Mouse (Mus musculus) forebrain, embryonic 15.5 days (tissue): ENCODE results near the gene Itsn1. TPM values are rescaled to one million over a fixed set of nuclear protein-coding genes. Genes with fewer than 3 reads are reported as not detected.
A peak's percentile ranks its signal among the peaks of the same experiment; 100 is the strongest.

ENCODE experiments used
- ATAC-seq: fragments of 200-750 bp; cut with Nextera tagmentation; replicated peaks from 2 replicates; pipeline ENCODE4 v1.8.0; 2017; ENCODE audit warnings: mild to moderate bottlenecking, moderate TSS enrichment, moderate library complexity
- H3K27ac ChIP-seq: fragments of 300-500 bp; sonication (generic); replicated peaks from 2 replicates; pipeline ENCODE4 v1.5.1; 2015; ENCODE audit warnings: mild to moderate bottlenecking, inconsistent platforms
- H3K27me3 ChIP-seq: fragments of 300-500 bp; sonication (generic); 2 replicates; pipeline ENCODE4 v1.6.1; 2015; ENCODE audit warnings: inconsistent platforms
- H3K36me3 ChIP-seq: fragments of 300-500 bp; sonication (generic); 2 replicates; pipeline ENCODE4 v1.6.1; 2015; ENCODE audit warnings: mild to moderate bottlenecking, inconsistent platforms
- H3K4me1 ChIP-seq: fragments of 300-500 bp; sonication (generic); 2 replicates; pipeline ENCODE4 v1.6.1; 2015; ENCODE audit warnings: inconsistent platforms
- H3K4me2 ChIP-seq: fragments of 300-500 bp; sonication (generic); replicated peaks from 2 replicates; pipeline ENCODE4 v1.6.1; 2015; ENCODE audit warnings: mild to moderate bottlenecking, inconsistent platforms
- H3K4me3 ChIP-seq: fragments of 300-500 bp; sonication (generic); 2 replicates; pipeline ENCODE4 v1.5.1; 2015; ENCODE audit warnings: mild to moderate bottlenecking, inconsistent platforms
- H3K9ac ChIP-seq: fragments of 300-500 bp; sonication (generic); replicated peaks from 2 replicates; pipeline ENCODE4 v1.6.1; 2015; ENCODE audit warnings: mild to moderate bottlenecking, inconsistent platforms
- H3K9me3 ChIP-seq: fragments of 300-500 bp; sonication (generic); 2 replicates; pipeline ENCODE4 v1.6.1; 2016; ENCODE audit warnings: inconsistent platforms
- WGBS: fragments of 180-500 bp; shearing (Covaris S2); methylation state at CpG from one replicate; pipeline ENCODE4 v1.1.7; 2015; ENCODE audit warnings: mixed read lengths; 5-methylcytosine and 5-hydroxymethylcytosine counted together
- polyA plus RNA-seq: library from polyadenylated mRNA; unstranded; fragments of >200 nt; fragmentation: Nextera tagmentation; extraction: Ambion mirVana; gene quantifications from 2 replicates; pipeline ENCODE4 v1.2.1, GENCODE M21; 2015

The Itsn1 gene
- polyA plus RNA-seq, 1 experiment from 2014 or later = 86.7 TPM

GRCm38 (mm10) chr16:91909569-91910335, 180.7 kb downstream of the Itsn1 start:
- Histone ChIP-seq H3K9me3 (no peaks in the 10 kb centered on the region), H3K27me3 (no peaks in the 10 kb centered on the region), H3K4me2 (no peak overlapping the region), H3K4me1 (peaks cover 19% of the 10 kb centered on the region), H3K9ac (no peak overlapping the region), H3K4me3 (no peak overlapping the region), H3K27ac (peak overlapping the region; percentile 96), H3K36me3 (peaks cover 24% of the 10 kb centered on the region; the same call in 1 of the 2 replicates)
- 91% methylated on average over 15 of the region's 15 CpGs for WGBS
- no peak for ATAC-seq

DNA sequence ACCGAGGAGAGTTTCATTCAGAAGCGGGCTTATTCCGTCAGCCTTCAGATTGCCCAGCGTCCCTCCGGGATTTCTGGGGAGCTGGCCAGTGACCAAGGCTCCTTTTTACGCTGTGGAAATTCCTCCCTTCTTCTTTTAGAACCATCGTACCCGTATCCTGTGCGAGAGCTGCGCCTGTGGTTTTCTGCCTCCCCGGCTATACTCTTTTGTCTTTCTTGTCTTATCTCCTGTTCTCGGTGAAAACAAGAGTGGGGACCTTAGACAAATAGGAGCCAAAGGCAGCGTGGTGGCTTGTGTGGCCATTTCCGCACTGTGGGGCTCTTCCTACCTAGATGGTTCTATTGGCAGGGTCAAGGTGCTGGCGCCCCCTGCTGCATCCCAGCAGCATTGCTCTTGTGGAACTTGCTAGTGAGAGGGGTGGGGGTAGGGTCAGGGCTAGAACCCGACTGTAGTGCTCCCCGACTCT, 188.6 kb downstream of the Itsn1 start:
- 19% methylated on average over 17 of the region's 17 CpGs for WGBS
- Histone ChIP-seq H3K27me3 (no peaks in the 10 kb centered on the region), H3K36me3 (peaks cover 7% of the 10 kb centered on the region), H3K9ac (no peak overlapping the region), H3K9me3 (no peaks in the 10 kb centered on the region), H3K4me2 (peak overlapping the region; percentile 27; the same call in 1 of the 2 replicates), H3K4me1 (peaks cover 17% of the 10 kb centered on the region), H3K4me3 (no peak overlapping the region), H3K27ac (peak overlapping the region; percentile 64)
- peak; percentile 81 for ATAC-seq

- Histone ChIP-seq H3K27me3 (no peaks in the 10 kb centered on the region), H3K4me3 (no peak overlapping the region), H3K4me2 (no peak overlapping the region), H3K4me1 (peaks cover 17% of the 10 kb centered on the region), H3K36me3 (peaks cover 10% of the 10 kb centered on the region; the same call in 1 of the 2 replicates), H3K9me3 (no peaks in the 10 kb centered on the region), H3K27ac (peak overlapping the region; percentile 64), H3K9ac (no peak overlapping the region)
- ATAC-seq = peak; percentile 74
- 12% methylated on average over 4 of the region's 4 CpGs for WGBS
Measured at GRCm38 (mm10) chr16:91918461-91918860, 189.4 kb downstream of the Itsn1 start.

- no peaks in the 10 kb centered on the region for H3K9me3 ChIP-seq
- H3K4me2 ChIP-seq = no peak overlapping the region
- H3K36me3 ChIP-seq = peaks cover 15% of the 10 kb centered on the region
- WGBS = 55% methylated on average over 6 of the region's 6 CpGs
- no peak overlapping the region for H3K4me3 ChIP-seq
- H3K9ac ChIP-seq = no peak overlapping the region
- H3K27me3 ChIP-seq = no peaks in the 10 kb centered on the region
- peaks cover 17% of the 10 kb centered on the region for H3K4me1 ChIP-seq
- ATAC-seq = no peak
- H3K27ac ChIP-seq = peak overlapping the region; percentile 64
Measured at GRCm38 (mm10) chr16:91919056-91919455, 190.0 kb downstream of the Itsn1 start.

DNA sequence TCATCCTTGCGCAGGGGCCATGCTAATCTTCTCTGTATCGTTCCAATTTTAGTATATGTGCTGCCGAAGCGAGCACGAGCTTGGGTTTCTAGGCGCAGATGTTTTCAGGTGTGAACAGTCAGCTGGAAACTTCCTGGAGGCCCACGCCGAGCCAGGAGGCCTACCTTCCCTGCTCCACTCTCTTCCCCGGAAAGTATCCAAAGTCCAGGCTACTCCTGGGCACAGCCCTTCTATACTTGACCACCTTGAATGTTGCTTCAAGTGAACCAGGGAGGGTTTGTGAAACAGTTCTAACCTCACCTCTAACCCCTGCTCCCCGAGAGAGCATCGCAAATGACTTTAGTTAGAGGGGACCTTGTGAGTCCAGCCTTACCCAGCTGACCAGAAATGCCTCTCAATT, 192.3 kb downstream of the Itsn1 start:
- peaks cover 38% of the 10 kb centered on the region for H3K36me3 ChIP-seq
- no peak overlapping the region for H3K9ac ChIP-seq
- no peak overlapping the region for H3K4me3 ChIP-seq
- H3K9me3 ChIP-seq = no peaks in the 10 kb centered on the region
- no peak overlapping the region for H3K4me2 ChIP-seq
- 96% methylated on average over 11 of the region's 11 CpGs for WGBS
- H3K4me1 ChIP-seq = peaks cover 17% of the 10 kb centered on the region
- H3K27me3 ChIP-seq = no peaks in the 10 kb centered on the region
- no peak overlapping the region for H3K27ac ChIP-seq
- ATAC-seq = no peak

GRCm38 (mm10) chr16:91922939-91923338, 193.9 kb downstream of the Itsn1 start:
- no peak overlapping the region for H3K27ac ChIP-seq
- no peak overlapping the region for H3K9ac ChIP-seq
- H3K27me3 ChIP-seq = no peaks in the 10 kb centered on the region
- H3K36me3 ChIP-seq = peaks cover 54% of the 10 kb centered on the region
- no peaks in the 10 kb centered on the region for H3K9me3 ChIP-seq
- WGBS = 89% methylated on average over 8 of the region's 8 CpGs
- ATAC-seq = no peak
- peaks cover 12% of the 10 kb centered on the region for H3K4me1 ChIP-seq
- H3K4me2 ChIP-seq = no peak overlapping the region
- no peak overlapping the region for H3K4me3 ChIP-seq

GRCm38 (mm10) chr16:91924426-91924825, 195.3 kb downstream of the Itsn1 start:
- Histone ChIP-seq H3K27ac (no peak overlapping the region), H3K9ac (no peak overlapping the region), H3K4me2 (no peak overlapping the region), H3K4me3 (no peak overlapping the region), H3K4me1 (no peaks in the 10 kb centered on the region), H3K36me3 (peaks cover 68% of the 10 kb centered on the region), H3K27me3 (no peaks in the 10 kb centered on the region), H3K9me3 (no peaks in the 10 kb centered on the region)
- 90% methylated on average over 8 of the region's 8 CpGs for WGBS
- ATAC-seq = no peak

GRCm38 (mm10) chr16:91927911-91928630, 199.0 kb downstream of the Itsn1 start:
- Histone ChIP-seq H3K4me1 (peaks cover 14% of the 10 kb centered on the region), H3K4me2 (no peak overlapping the region), H3K4me3 (no peak overlapping the region), H3K27me3 (no peaks in the 10 kb centered on the region), H3K36me3 (peaks cover 66% of the 10 kb centered on the region), H3K9ac (no peak overlapping the region), H3K27ac (no peak overlapping the region), H3K9me3 (no peaks in the 10 kb centered on the region)
- WGBS = 85% methylated on average over 16 of the region's 16 CpGs
- no peak for ATAC-seq

- peak; percentile 96 for ATAC-seq
- H3K4me2 ChIP-seq = peak overlapping the region; percentile 77
- H3K4me1 ChIP-seq = peaks cover 14% of the 10 kb centered on the region
- H3K4me3 ChIP-seq = peak overlapping the region; percentile 85
- H3K9ac ChIP-seq = peak overlapping the region; percentile 94
- WGBS = under 1% methylated on average over 53 of the region's 53 CpGs
- no peaks in the 10 kb centered on the region for H3K27me3 ChIP-seq
- H3K36me3 ChIP-seq = peaks cover 33% of the 10 kb centered on the region
- no peaks in the 10 kb centered on the region for H3K9me3 ChIP-seq
- peak overlapping the region; percentile 83 for H3K27ac ChIP-seq
Measured at GRCm38 (mm10) chr16:91931078-91932013, 202.3 kb downstream of the Itsn1 start.

- no peak overlapping the region for H3K9ac ChIP-seq
- no peaks in the 10 kb centered on the region for H3K9me3 ChIP-seq
- H3K4me2 ChIP-seq = peak overlapping the region; percentile 40
- WGBS = 56% methylated on average over 8 of the region's 8 CpGs
- ATAC-seq = no peak
- H3K27me3 ChIP-seq = no peaks in the 10 kb centered on the region
- peaks cover 14% of the 10 kb centered on the region for H3K4me1 ChIP-seq
- peak overlapping the region; percentile 85 for H3K4me3 ChIP-seq
- H3K36me3 ChIP-seq = peaks cover 24% of the 10 kb centered on the region
- H3K27ac ChIP-seq = no peak overlapping the region
Measured at GRCm38 (mm10) chr16:91932082-91932690, 203.1 kb downstream of the Itsn1 start.

GRCm38 (mm10) chr16:91932843-91933518, 203.9 kb downstream of the Itsn1 start:
- Histone ChIP-seq H3K4me2 (no peak overlapping the region), H3K4me3 (no peak overlapping the region), H3K27ac (no peak overlapping the region), H3K4me1 (peaks cover 14% of the 10 kb centered on the region), H3K36me3 (peaks cover 16% of the 10 kb centered on the region), H3K9ac (no peak overlapping the region), H3K27me3 (no peaks in the 10 kb centered on the region), H3K9me3 (no peaks in the 10 kb centered on the region)
- ATAC-seq = no peak
- 52% methylated on average over 9 of the region's 10 CpGs for WGBS
